Mouse (Mus musculus) embryonic facial prominence, embryonic 11.5 days (tissue): ENCODE data around the gene Tmem72. TPM values are rescaled to one million over a fixed set of nuclear protein-coding genes. Genes with fewer than 3 reads are reported as not detected.

Experiments used
- ATAC-seq: fragments of 200-750 bp; cut with Nextera tagmentation; replicated peaks from 2 replicates; pipeline ENCODE4 v1.8.0; 2017; ENCODE audit warnings: low read depth; ENCODE audit not compliant: insufficient number of reproducible peaks, low FRiP score, low TSS enrichment
- DNase-seq: peaks from one replicate; pipeline ENCODE4 v3.0.0-alpha.2; 2015; ENCODE audit warnings: low spot score
- H3K27ac ChIP-seq: fragments of 300-500 bp; sonication (generic); replicated peaks from 2 replicates; pipeline ENCODE4 v1.5.1; 2014; ENCODE audit warnings: mild to moderate bottlenecking, low read depth, low read length, control low read depth
- H3K27me3 ChIP-seq: fragments of 300-500 bp; sonication (generic); 2 replicates; pipeline ENCODE4 v1.6.1; 2014; ENCODE audit warnings: mild to moderate bottlenecking, low read length, moderate library complexity, mixed read lengths; ENCODE audit not compliant: control insufficient read depth, insufficient read depth
- H3K36me3 ChIP-seq: fragments of 300-500 bp; sonication (generic); replicated peaks from 2 replicates; pipeline ENCODE4 v1.6.1; 2014; ENCODE audit warnings: low read depth, mild to moderate bottlenecking, low read length, moderate library complexity, mixed read lengths; ENCODE audit not compliant: control insufficient read depth, insufficient read depth
- H3K4me1 ChIP-seq: fragments of 300-500 bp; sonication (generic); 2 replicates; pipeline ENCODE4 v1.6.1; 2014; ENCODE audit warnings: low read length, mixed read lengths; ENCODE audit not compliant: control insufficient read depth, insufficient read depth
- H3K4me2 ChIP-seq: fragments of 300-500 bp; sonication (generic); 2 replicates; pipeline ENCODE4 v1.6.1; 2014; ENCODE audit warnings: low read depth, mild to moderate bottlenecking, control low read depth, low read length, moderate library complexity
- H3K4me3 ChIP-seq: fragments of 300-500 bp; sonication (generic); 2 replicates; pipeline ENCODE4 v1.5.1; 2014; ENCODE audit warnings: low read depth, low read length, control low read depth
- H3K9ac ChIP-seq: fragments of 300-500 bp; sonication (generic); replicated peaks from 2 replicates; pipeline ENCODE4 v1.6.1; 2014; ENCODE audit warnings: mild to moderate bottlenecking, control low read depth, low read length
- H3K9me3 ChIP-seq: fragments of 300-500 bp; sonication (generic); replicated peaks from 2 replicates; pipeline ENCODE4 v1.6.1; 2016; ENCODE audit warnings: mild to moderate bottlenecking, low read length, inconsistent platforms, mixed read lengths; ENCODE audit not compliant: control insufficient read depth
- WGBS: fragments of 180-500 bp; shearing (Covaris S2); extraction: QIAGEN DNeasy Blood & Tissue Kit; methylation state at CpG from one replicate; pipeline ENCODE4 v1.1.7; 2014; 5-methylcytosine and 5-hydroxymethylcytosine counted together
- polyA plus RNA-seq: library from polyadenylated mRNA; unstranded; fragments of >200 nt; fragmentation: Nextera tagmentation; extraction: Ambion mirVana; gene quantifications from 2 replicates; pipeline ENCODE4 v1.2.1, GENCODE M21; 2014

Tmem72 gene
- polyA plus RNA-seq, 1 experiment from 2014 or later: 0.07 TPM

DNA sequence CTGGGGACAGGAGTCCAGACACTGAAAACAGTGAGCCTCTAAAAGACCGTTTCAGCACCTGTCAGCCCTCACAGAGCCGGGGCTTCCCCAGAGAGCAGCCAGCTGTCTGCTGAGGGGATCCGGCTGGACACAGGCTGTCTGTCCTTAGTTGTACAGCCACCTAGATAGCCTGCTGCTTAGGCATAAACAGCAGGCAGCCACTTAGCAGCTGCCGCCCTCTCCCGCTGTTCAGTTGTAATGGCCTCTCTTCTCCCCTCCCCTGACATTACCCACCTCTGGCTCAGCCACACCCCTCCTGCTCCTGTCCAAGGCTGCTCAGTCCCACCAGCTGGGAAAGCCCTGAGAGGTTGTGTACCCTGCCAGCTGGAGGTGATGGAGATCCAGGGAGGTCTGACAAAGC lies 45.7 kb downstream of the Tmem72 start:
- H3K4me1 ChIP-seq: no peaks in the 10 kb centered on the region; the same call in 1 of the 2 replicates
- H3K27me3 ChIP-seq: no peaks in the 10 kb centered on the region
- WGBS: 5% methylated on average over 5 of the region's 5 CpGs
- no peak for DNase-seq
- no peaks in the 10 kb centered on the region for H3K36me3 ChIP-seq
- H3K9me3 ChIP-seq: no peaks in the 10 kb centered on the region
- H3K9ac ChIP-seq: no peak overlapping the region
- peak; percentile 41 for ATAC-seq
- no peak overlapping the region for H3K4me3 ChIP-seq
- no peak overlapping the region for H3K4me2 ChIP-seq
- H3K27ac ChIP-seq: no peak overlapping the region

DNA sequence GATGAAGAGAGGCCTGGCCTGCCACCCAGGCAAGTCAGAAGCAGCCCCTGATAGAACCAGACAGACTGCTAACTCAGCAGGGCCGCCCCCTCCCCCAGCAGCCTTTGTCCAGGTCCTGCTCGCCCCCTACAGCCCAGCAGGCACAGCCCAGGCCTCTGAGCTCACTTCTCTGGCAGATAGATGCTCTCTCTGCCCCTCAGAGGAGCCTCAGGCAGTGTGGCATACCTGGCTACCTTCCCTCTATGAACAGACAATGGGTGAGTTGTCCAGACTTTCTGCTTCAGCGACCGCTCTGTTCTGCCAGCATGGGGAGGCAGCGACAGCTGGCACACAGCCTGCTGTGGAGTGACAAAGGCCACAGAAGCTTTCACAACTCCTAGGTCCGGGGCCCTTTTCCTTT lies 46.6 kb downstream of the Tmem72 start:
- H3K4me3 ChIP-seq: no peak overlapping the region
- no peak overlapping the region for H3K4me2 ChIP-seq
- 31% methylated on average over 6 of the region's 6 CpGs for WGBS
- H3K27me3 ChIP-seq: no peaks in the 10 kb centered on the region
- no peak overlapping the region for H3K9ac ChIP-seq
- DNase-seq (peak; percentile 23), ATAC-seq (no peak)
- H3K36me3 ChIP-seq: no peaks in the 10 kb centered on the region
- no peak overlapping the region for H3K27ac ChIP-seq
- no peaks in the 10 kb centered on the region; the same call in 1 of the 2 replicates for H3K4me1 ChIP-seq
- no peaks in the 10 kb centered on the region for H3K9me3 ChIP-seq

DNA sequence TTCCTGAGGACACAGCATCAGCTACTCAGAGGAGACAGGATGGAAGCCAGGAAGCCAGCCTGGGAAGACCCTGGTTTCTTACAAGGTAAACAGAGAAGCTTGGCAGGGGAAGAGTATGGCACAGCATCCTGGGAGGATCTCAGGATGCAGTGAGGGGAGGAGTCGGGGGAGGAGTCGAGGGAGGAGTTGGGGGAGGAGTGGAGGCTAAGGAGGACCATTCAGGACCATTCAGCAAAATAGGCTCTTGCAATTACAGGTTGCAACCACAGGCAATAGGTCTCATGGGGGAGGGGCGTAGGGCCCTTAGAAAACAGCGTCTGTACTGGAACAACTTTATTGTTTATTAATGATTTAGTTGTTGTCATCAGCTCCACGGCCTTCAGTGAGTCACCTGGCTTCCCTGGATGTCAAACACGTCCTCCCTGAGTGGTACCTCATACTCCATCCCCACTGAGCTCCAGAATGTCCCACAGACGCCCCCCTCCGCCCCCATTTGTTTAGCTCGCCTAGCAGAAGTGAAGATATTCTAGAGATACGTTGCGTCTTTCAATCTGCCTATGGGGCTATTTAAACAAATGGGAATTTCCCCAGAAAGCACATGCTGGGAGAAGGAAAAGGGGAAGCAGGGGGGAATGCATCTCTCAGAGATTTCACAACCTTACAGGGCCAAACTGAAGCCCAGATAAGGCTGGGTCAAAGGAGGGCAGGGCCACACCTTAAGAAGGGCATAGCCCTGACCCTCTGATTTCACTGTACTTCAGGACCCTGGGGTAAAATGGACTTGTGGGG lies 47.8 kb downstream of the Tmem72 start:
- no peak overlapping the region for H3K4me3 ChIP-seq
- H3K27ac ChIP-seq: no peak overlapping the region
- no peaks in the 10 kb centered on the region; the same call in 1 of the 2 replicates for H3K4me1 ChIP-seq
- H3K9ac ChIP-seq: no peak overlapping the region
- 44% methylated on average over 11 of the region's 11 CpGs for WGBS
- no peaks in the 10 kb centered on the region for H3K9me3 ChIP-seq
- ATAC-seq: no peak
- H3K27me3 ChIP-seq: no peaks in the 10 kb centered on the region
- H3K36me3 ChIP-seq: no peaks in the 10 kb centered on the region
- peak; percentile 22 for DNase-seq
- no peak overlapping the region for H3K4me2 ChIP-seq

DNA sequence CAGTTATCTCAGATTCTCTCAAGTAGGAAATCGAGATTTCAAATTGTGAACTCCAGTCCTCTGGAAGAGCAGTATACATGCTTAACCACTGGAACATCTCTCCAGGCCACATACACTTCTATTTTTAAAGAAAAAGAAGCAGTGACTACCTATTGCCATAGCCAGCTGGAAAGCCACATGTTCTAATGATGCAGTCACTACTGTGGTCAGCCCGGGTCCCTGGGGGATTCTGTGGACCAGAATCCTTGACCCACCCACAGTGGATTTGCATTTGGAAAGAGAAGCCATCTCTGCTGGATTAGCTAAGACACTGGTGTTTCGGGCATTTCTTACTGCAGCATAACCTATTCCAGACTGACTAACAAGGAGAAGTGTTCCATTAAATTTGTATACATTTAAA lies 49.3 kb downstream of the Tmem72 start:
- H3K27me3 ChIP-seq: no peaks in the 10 kb centered on the region
- H3K4me1 ChIP-seq: no peaks in the 10 kb centered on the region; the same call in 1 of the 2 replicates
- no peak overlapping the region for H3K4me2 ChIP-seq
- H3K4me3 ChIP-seq: no peak overlapping the region
- H3K27ac ChIP-seq: no peak overlapping the region
- ATAC-seq (no peak), DNase-seq (no peak)
- no peaks in the 10 kb centered on the region for H3K9me3 ChIP-seq
- WGBS: 76% methylated on average over 3 of the region's 3 CpGs
- H3K9ac ChIP-seq: no peak overlapping the region
- no peaks in the 10 kb centered on the region for H3K36me3 ChIP-seq

DNA sequence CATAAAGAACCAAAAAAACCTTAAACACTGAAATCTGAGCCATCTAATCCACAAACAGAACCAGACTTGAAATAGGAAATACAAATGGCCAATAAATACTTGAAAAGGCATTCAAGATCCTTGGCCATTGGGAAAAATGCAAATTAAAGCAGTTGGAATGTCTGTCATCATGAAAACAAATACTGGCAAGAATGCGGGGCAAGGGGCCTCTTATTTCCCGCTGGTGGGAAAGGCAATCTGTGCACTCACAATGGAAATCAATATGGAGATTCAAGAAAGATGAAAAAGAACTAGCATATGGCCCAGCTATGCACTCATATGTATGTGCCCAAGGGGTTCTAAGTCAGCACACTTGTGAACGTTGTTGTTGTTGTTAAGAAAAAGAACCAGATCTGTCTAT lies 49.8 kb downstream of the Tmem72 start:
- Histone ChIP-seq H3K36me3 (no peaks in the 10 kb centered on the region), H3K9ac (no peak overlapping the region), H3K27ac (no peak overlapping the region), H3K4me1 (no peaks in the 10 kb centered on the region; the same call in 1 of the 2 replicates), H3K27me3 (no peaks in the 10 kb centered on the region), H3K4me3 (no peak overlapping the region), H3K9me3 (no peaks in the 10 kb centered on the region), H3K4me2 (no peak overlapping the region)
- ATAC-seq (no peak), DNase-seq (no peak)
- 58% methylated on average over 3 of the region's 3 CpGs for WGBS

DNA sequence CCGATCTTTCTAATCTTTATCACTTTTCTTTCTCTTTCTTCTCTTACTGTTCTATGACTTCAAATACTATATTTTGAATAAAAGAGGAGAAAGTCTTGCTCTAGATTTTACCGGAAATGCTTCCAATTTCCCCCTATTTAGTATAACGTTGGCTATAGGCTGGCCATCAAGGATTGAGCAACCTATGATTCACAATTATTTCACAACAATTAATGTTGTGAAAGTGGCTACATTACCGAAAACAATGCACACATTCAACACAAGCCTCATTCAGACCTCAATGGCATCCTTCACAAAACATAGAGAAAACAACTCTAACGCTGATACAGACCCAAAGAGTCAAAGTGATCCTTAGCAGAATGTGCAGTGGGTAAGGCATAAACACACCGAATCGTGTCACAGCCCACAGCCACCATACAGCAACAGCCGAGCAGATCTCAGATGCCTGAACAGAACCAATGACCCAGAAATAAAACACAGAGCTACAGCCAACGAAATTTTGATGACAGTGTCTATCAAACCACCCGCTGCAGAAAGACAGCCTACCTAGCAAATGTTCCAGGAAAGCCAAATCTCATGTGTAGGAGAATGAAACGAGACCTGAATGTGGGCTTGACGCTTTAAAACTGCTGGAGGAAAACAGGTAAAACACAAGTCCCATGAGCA lies 50.5 kb downstream of the Tmem72 start:
- DNase-seq (no peak), ATAC-seq (no peak)
- Histone ChIP-seq H3K4me2 (no peak overlapping the region), H3K9ac (no peak overlapping the region), H3K27me3 (no peaks in the 10 kb centered on the region), H3K27ac (no peak overlapping the region), H3K9me3 (no peaks in the 10 kb centered on the region), H3K4me1 (no peaks in the 10 kb centered on the region; the same call in 1 of the 2 replicates), H3K4me3 (no peak overlapping the region), H3K36me3 (no peaks in the 10 kb centered on the region)
- 82% methylated on average over 12 of the region's 12 CpGs for WGBS

DNA sequence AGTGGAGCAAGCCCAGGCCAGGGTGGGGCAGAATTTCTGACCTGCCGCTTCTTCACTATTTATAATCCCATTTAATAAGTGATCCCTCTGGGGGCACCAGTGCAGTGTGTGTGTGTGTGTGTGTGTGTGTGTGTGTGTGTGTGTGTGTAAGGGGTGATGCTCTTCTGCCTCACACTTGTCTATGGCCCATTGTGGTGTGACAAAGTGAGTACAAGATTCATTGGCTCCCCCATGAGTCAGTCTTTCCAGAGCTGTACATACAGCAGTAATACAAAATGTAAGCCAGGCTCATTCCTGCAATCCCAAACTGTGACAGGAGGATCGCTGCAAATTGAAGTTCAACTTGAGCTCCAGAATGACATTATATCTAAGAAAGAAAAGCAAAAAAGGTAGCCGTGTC lies 51.9 kb downstream of the Tmem72 start:
- no peaks in the 10 kb centered on the region for H3K27me3 ChIP-seq
- H3K9me3 ChIP-seq: no peaks in the 10 kb centered on the region
- H3K4me2 ChIP-seq: no peak overlapping the region
- H3K36me3 ChIP-seq: no peaks in the 10 kb centered on the region
- DNase-seq (no peak), ATAC-seq (no peak)
- H3K4me3 ChIP-seq: no peak overlapping the region
- H3K27ac ChIP-seq: no peak overlapping the region
- H3K4me1 ChIP-seq: no peaks in the 10 kb centered on the region
- 76% methylated on average over 3 of the region's 3 CpGs for WGBS
- H3K9ac ChIP-seq: no peak overlapping the region

DNA sequence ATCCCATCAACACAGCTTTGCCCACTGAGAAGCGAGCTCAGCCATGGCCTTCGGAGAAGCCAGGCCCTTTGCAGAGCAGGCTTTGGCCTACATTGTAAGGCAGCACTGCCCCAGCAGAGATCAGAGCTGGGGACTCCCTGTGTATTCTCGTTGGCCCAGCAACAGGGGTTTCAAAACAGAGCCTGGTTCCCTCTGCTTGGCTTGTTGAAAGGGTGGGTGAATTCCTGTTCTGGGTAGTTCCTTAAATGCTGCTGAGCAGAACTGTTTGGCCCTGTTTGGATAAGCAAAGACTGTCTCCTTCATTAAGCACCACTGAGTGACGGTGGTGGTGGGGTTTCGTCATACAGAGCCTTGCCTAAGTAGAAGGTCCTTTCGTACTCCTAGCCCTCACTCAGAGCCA lies 52.7 kb downstream of the Tmem72 start:
- Histone ChIP-seq H3K9ac (no peak overlapping the region), H3K27ac (no peak overlapping the region), H3K4me1 (no peaks in the 10 kb centered on the region), H3K36me3 (no peaks in the 10 kb centered on the region), H3K4me3 (no peak overlapping the region), H3K4me2 (no peak overlapping the region), H3K27me3 (no peaks in the 10 kb centered on the region), H3K9me3 (no peaks in the 10 kb centered on the region)
- DNase-seq (no peak), ATAC-seq (no peak)
- WGBS: 84% methylated on average over 6 of the region's 6 CpGs
